Mouse (Mus musculus): ENCODE results near the gene Casc3. TPM values are rescaled to one million over a fixed set of nuclear protein-coding genes. Genes with fewer than 3 reads are reported as not detected.

The Casc3 gene
- polyA plus RNA-seq, 1 experiment, result 21.1 TPM

DNA sequence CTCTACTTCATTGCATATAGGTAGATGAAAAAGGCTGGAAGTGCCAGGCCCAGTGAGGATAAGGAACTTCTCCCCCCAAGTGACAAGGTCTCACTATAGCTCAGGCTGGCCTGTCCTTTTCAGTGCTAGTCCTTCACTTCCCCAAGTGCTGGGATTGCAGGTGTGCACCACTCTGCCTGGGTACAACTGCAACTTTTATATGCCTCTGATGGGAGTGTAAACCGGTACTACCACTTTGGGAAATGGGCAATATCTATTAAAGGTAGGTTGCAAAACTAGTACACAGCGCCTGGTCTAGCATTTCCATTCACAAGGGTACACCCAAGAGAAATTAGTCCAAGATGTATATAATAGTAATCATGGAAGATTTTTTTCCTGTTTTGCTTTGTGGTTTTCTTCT, 50.0 kb downstream of the Casc3 start:
- 34% methylated on average over 2 of the region's 2 CpGs for WGBS
- no peak for DNase-seq (ENCODE audit: low read depth, low spot score)

DNA sequence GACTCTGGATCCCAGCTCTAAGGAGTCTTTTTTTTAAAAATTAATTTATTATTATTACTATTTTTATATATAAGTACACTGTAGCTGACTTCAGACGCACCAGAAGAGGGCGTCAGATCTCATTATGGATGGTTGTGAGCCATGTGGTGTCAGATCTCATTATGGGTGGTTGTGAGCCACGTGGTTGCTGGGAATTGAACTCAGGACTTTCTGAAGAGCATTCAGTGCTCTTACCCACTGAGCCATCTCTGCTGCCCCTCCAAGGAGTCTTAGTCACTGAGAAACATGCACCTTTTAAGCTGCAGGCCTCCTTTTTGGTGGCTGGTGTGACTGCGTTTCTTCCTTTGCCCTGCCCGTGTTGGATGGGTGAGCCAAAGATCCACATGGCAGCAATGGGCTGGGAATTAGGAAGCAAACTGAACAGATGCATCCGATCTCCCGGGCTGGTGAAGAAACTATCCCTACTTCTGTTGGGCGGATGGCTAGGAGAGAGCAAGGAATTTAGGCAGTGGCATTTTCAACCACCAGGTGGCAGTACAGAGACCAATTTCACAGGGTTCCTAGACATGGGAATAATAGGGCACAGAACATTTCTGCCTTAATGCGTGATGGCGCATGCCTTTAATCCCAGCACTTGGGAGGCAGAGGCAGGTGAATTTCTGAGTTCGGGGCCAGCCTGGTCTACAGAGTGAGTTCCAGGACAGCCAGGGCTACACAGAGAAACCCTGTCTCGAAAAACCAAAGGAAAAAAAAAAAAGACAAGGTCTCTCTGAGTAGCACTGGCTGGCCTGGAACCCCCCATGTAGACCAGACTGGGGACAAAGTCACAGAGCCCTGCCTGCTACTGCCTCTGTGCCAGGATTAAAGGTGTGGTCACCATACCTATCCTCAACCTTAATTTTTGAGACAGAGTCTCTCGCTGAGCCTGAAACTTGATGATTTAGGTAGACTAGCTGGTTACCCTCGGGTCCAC, 54.3 kb downstream of the Casc3 start:
- WGBS, result 32% methylated on average over 14 of the region's 14 CpGs
- peak; percentile 86 for DNase-seq (ENCODE audit: low read depth, low spot score)

- peak; percentile 86 for DNase-seq (ENCODE audit: low read depth, low spot score)
- WGBS, result 7% methylated on average over 41 of the region's 41 CpGs
These were observed 58.5 kb downstream of the Casc3 start, which contains the start of gene Wipf2 for GRCm38 (mm10) chr11:98863028-98863750. Gene Wipf2, plus strand, starts transcription at chr11:98863638.

GRCm38 (mm10) chr11:98863751-98864429, 59.2 kb downstream of the Casc3 start:
- WGBS, result under 1% methylated on average over 39 of the region's 39 CpGs
- DNase-seq (ENCODE audit: low read depth, low spot score), result no peak

- DNase-seq (ENCODE audit: low read depth, low spot score), result no peak
- 91% methylated on average over 12 of the region's 12 CpGs for WGBS
These were observed 62.6 kb downstream of the Casc3 start for GRCm38 (mm10) chr11:98867293-98867692.

DNA sequence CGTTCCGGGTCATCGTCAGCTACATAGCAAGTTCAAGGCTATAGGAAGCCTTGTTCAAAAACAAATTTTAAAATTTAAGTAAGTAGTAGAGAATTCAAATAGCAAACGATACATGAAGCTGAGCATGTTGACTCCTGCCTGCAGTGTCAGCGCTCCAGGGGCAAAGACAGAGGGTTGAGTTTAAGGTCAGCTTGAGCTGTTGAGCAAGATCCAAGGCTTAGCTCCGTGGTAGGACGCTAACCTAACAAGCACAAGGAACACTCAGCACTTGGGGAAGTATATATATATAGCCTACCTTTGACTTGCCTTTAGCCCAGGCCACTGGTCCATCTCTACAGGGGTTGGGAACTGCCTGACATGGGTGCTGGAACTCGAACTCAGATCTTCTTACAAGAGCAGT, 65.2 kb downstream of the Casc3 start:
- no peak for DNase-seq (ENCODE audit: low read depth, low spot score)
- 88% methylated on average over 8 of the region's 8 CpGs for WGBS

GRCm38 (mm10) chr11:98870791-98871190, 66.1 kb downstream of the Casc3 start:
- DNase-seq (ENCODE audit: low read depth, low spot score), result no peak
- WGBS, result 55% methylated on average over 5 of the region's 5 CpGs

DNA sequence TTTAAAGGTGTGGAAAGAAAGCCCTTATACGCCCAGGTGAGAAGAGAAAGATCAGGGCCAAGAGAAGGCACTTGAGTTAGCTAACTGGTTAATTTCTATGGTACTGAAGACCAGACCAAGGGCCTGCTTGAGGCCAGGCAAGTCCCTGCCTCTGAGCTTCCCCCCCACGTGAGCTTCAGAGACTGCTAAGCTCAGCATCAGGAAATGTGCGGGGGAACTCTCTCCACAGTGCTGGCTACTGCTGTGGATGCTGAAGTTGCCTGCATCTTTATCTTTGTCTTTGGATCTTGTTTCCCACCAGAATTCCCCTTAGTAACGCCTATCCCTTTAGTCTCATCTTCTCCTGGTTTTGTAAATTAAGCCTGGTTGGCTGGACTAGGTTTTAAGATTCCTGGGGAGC, 66.7 kb downstream of the Casc3 start:
- WGBS, result 87% methylated on average over 4 of the region's 4 CpGs
- DNase-seq (ENCODE audit: low read depth, low spot score), result no peak

DNA sequence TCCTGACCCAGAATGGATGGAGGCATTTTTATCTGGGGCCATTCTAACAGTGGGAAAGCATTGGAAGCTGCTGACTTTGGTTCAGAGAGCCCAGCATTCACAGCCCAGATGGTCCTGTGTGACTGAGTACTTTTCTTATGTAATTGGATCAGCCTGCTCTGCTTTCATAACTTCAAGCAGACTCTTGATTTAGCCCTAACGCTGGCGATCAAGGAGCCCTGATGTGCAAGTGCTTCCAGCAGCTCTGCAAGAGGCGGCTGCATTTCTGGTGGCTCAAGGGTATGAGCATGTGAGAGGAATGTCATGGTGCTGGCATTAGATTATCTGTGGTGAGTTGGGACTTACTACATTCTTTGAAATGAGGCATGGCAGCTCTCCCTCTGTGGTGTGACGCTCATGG, 67.3 kb downstream of the Casc3 start:
- 83% methylated on average over 4 of the region's 4 CpGs for WGBS
- DNase-seq (ENCODE audit: low read depth, low spot score), result no peak

- 56% methylated on average over 9 of the region's 9 CpGs for WGBS
- DNase-seq (ENCODE audit: low read depth, low spot score), result peak; percentile 67
These were observed 69.2 kb downstream of the Casc3 start for GRCm38 (mm10) chr11:98873900-98874299.

DNA sequence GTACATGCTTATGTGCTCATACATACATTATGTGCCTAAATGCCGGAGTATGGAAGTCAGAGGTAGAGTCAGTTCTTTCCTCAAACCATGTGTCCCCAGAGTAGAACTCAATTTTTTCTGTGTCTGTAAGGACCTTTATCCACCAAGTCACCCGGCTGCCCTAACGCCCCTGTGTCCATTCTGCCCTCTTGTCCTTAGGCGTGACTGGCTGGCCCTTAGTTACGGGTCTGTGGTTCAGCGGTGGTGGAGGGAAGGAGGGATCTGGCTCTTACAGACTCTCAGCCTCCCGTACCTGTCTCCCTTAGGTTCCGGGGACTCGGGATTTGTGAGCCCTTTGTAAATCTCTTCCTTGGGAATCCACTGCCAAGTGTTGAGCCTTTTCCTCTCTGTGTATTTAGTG, 72.3 kb downstream of the Casc3 start:
- 77% methylated on average over 9 of the region's 9 CpGs for WGBS
- DNase-seq (ENCODE audit: low read depth, low spot score), result no peak

Other genes starting within 250 kb of the Casc3 start
- 45.7 and 70.2 TPM in 2 replicates for gene Ormdl3, start 217.5 kb upstream of the Casc3 start, polyA plus RNA-seq (2012; rRNA removed)
- gene Lrrc3c, start 206.6 kb upstream of the Casc3 start, polyA plus RNA-seq (2012; rRNA removed), result not detected in 2 replicates
- gene Gm12355, start 179.2 kb upstream of the Casc3 start, polyA plus RNA-seq (2012; rRNA removed), result not detected in 2 replicates
- not detected in 2 replicates for gene Gsdma3, start 178.5 kb upstream of the Casc3 start, polyA plus RNA-seq (2012; rRNA removed)
- gene Gsdma2, start 158.1 kb upstream of the Casc3 start, polyA plus RNA-seq (2012; rRNA removed), result 0.89 and 1.8 TPM in 2 replicates
- 0.41 and 0.51 TPM in 2 replicates for gene Gsdma, start 140.6 kb upstream of the Casc3 start, polyA plus RNA-seq (2012; rRNA removed)
- gene Psmd3, start 122.4 kb upstream of the Casc3 start, polyA plus RNA-seq (2012; rRNA removed), result 186 and 196 TPM in 2 replicates
- gene Csf3, start 103.6 kb upstream of the Casc3 start, polyA plus RNA-seq (2012; rRNA removed), result not detected in 2 replicates
- gene Med24, start 75.5 kb upstream of the Casc3 start, polyA plus RNA-seq (2012; rRNA removed), result 43.2 and 50.8 TPM in 2 replicates
- 55.9 and 83.8 TPM in 2 replicates for gene Thra, start 64.3 kb upstream of the Casc3 start, polyA plus RNA-seq (2012; rRNA removed)
- 32.0 and 71.6 TPM in 2 replicates for gene Nr1d1, start 29.6 kb upstream of the Casc3 start, polyA plus RNA-seq (2012; rRNA removed)
- gene Msl1, start 9.4 kb upstream of the Casc3 start, polyA plus RNA-seq (2012; rRNA removed), result 22.1 and 32.3 TPM in 2 replicates
- gene Rapgefl1, start 31.9 kb downstream of the Casc3 start, polyA plus RNA-seq (2012; rRNA removed), result 29.2 and 37.4 TPM in 2 replicates
- gene Wipf2, start 58.7 kb downstream of the Casc3 start, polyA plus RNA-seq (2012; rRNA removed), result 9.9 and 13.8 TPM in 2 replicates
- 2.4 and 2.7 TPM in 2 replicates for gene Cdc6, start 102.9 kb downstream of the Casc3 start, polyA plus RNA-seq (2012; rRNA removed)
- 24.8 and 31.8 TPM in 2 replicates for gene Rara, start 122.9 kb downstream of the Casc3 start, polyA plus RNA-seq (2012; rRNA removed)
- gene Gjd3, start 178.1 kb downstream of the Casc3 start, polyA plus RNA-seq (2012; rRNA removed), result 1.1 and 1.4 TPM in 2 replicates
- gene Top2a, start 219.3 kb downstream of the Casc3 start, polyA plus RNA-seq (2012; rRNA removed), result 25.6 and 27.9 TPM in 2 replicates
- gene Igfbp4, start 236.3 kb downstream of the Casc3 start, polyA plus RNA-seq (2012; rRNA removed), result 111 and 134 TPM in 2 replicates